Mouse (Mus musculus): ENCODE data around the gene Arhgap31. TPM values are rescaled to one million over a fixed set of nuclear protein-coding genes. Genes with fewer than 3 reads are reported as not detected.
A peak's percentile ranks its signal among the peaks of the same experiment; 100 is the strongest.
"Not testable (repeated sequence)": the region's sequence is repeated elsewhere in the genome, so short reads cannot be mapped to it uniquely, and the experiment has no call there.

Arhgap31 gene
- polyA plus RNA-seq, 1 experiment from 2014 or later = 6.3 TPM

DNA sequence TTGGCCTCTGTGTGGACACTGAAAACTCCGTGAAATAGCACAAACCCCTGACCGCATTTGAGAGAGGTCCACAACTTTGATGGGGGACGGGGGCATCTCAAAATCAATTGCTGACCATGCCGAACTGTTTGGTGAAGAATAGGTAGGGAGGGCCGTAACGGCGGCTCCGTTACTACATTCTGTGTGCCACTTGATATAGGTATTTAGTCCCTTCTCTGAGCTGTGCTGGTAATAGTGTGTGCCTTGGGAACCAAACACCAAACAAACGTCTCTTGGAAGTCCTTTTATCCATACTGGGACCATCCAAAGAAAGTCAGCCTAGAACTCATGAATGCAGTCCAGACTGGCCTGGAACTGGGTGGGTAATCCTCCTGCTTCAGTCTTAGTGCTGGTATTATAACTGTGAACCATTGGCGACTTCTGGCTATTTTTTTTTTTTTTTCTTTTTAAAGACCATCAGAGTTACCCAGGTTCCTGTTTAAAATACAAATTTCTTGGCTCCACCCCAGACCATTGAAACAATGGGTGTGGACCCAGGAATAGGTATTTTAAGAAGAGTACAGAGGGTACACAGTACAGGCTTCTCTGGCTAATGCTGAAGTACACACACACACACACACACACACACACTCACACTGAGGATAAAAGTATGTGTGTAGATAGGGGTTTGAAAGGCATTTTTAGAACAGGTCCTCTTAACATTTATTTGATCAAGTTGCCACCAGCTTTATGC, 31.0 kb upstream of the Arhgap31 start:
- Histone ChIP-seq H3K27ac (no peak overlapping the region), H3K27me3 (ENCODE audit: low read depth, poor library complexity, severe bottlenecking) (peaks cover 15% of the 10 kb centered on the region; the same call in 1 of the 2 replicates), H3K4me1 (peaks cover 14% of the 10 kb centered on the region), H3K36me3 (no peaks in the 10 kb centered on the region), H3K9me3 (replicated peaks) (no peaks in the 10 kb centered on the region), H3K4me3 (no peak overlapping the region)
- 90% methylated on average over 10 of the region's 10 CpGs for WGBS
- peak; percentile 27 for DNase-seq (ENCODE audit: low spot score)

DNA sequence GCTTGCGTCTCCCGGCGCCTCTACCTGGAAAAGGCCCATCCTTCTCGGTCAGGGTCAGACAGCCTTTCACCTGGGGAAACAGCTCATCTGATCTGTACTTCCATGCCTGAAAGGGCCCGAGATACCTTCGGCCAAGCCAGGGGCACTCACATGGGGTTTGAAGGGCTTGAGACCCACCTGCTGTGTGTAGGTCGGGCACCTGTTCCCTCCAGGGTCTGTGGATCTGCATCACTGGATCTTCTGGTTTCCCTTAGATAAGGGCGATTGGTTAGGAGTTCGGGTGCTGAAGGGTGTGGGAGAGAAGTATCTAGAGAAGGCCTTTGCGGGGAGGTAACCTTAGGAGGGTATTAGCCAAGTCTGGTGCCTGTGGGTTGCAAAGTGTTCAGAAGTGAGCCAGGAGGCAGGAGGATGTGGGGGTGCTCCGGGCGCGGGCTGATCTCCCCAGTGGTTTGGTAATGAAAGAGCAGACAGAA, 29.6 kb upstream of the Arhgap31 start:
- H3K9me3 ChIP-seq (replicated peaks) = no peaks in the 10 kb centered on the region
- peaks cover 14% of the 10 kb centered on the region for H3K4me1 ChIP-seq
- H3K27me3 ChIP-seq (ENCODE audit: low read depth, poor library complexity, severe bottlenecking) = peaks cover 15% of the 10 kb centered on the region; the same call in 1 of the 2 replicates
- DNase-seq (ENCODE audit: low spot score) = peak; percentile 66
- WGBS = under 1% methylated on average over 13 of the region's 13 CpGs
- H3K4me3 ChIP-seq = peak overlapping the region; percentile 75
- no peaks in the 10 kb centered on the region for H3K36me3 ChIP-seq
- peak overlapping the region; percentile 91 for H3K27ac ChIP-seq

DNA sequence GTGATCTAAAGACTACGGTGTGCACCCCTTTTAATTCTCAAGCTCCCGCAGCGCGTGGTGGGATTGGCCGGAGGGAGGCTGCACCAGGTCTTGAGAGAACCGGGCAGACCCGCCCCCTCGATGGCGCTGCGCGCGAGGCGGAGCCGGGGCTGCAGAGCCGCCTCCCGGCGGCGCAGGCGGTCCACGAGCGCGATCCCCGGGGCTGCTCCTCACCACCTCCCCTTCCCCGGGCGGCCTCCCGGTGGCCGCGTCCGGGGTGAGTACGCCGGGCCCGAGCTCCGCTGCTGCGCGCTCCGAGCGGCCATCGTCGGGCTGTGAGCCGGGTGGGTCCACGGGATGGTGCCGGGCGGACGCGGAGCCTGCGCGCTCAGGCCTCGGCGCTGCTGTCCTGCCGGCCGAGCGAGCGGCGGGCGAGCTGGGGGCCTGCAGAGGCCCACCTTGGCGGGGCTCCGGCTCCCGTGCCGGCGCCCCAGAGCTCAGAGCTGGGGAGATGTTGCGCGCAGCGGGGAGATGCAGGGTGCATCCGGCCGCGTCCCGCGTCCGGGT, 29.1 kb upstream of the Arhgap31 start, which contains the start of gene B4galt4:
Gene B4galt4 (plus strand): TSS at position 152 of the 546 bp plus-strand sequence.
- H3K27ac ChIP-seq = peak within 1 kb of the TSS; percentile 91

DNA sequence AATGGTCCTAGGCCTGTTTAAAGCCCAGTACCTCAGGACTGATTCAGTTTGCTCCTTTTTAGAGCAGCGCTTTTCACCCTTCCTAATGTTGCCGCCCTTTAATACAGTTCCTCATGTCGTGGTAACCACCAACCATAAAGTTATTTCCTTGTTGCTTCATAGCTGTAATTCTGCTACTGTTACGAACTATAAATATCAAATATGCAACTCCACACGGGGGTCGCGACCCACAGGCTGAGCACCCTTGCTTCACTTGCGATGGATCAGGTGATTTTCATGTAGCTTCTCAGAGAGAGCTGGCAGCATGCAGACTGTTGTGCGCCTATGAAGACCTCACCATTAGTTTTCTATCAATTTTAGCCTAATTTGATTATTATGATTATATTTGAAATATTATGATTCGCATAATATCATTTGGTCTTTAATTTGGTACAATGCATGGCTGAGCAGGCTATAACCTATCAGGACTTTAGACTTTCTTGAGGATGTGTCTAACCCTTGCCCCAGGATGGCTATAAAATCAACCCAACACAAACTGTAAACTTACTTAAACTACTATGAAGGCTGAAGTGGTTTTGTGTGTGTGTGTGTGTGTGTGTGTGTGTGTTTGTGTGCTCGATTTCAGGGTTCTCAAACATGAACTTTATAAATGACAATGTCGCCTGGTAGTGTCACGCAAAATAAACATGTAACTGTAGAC, 28.3 kb upstream of the Arhgap31 start:
- peak overlapping the region; percentile 75 for H3K4me3 ChIP-seq
- H3K27ac ChIP-seq = no peak overlapping the region
- no peaks in the 10 kb centered on the region for H3K36me3 ChIP-seq
- DNase-seq (ENCODE audit: low spot score) = peak; percentile 19
- 82% methylated on average over 13 of the region's 13 CpGs for WGBS
- H3K4me1 ChIP-seq = peaks cover 14% of the 10 kb centered on the region
- peaks cover 15% of the 10 kb centered on the region; the same call in 1 of the 2 replicates for H3K27me3 ChIP-seq (ENCODE audit: low read depth, poor library complexity, severe bottlenecking)
- H3K9me3 ChIP-seq (replicated peaks) = no peaks in the 10 kb centered on the region

More for the DNA sequence above, 29.1 kb upstream of the Arhgap31 start, which contains the start of gene B4galt4:
- H3K27me3 ChIP-seq (ENCODE audit: low read depth, poor library complexity, severe bottlenecking) = peaks cover 15% of the 10 kb centered on the region; the same call in 1 of the 2 replicates
- no peaks in the 10 kb centered on the region for H3K36me3 ChIP-seq
- under 1% methylated on average over 63 of the region's 69 CpGs for WGBS
- peak within 1 kb of the TSS; percentile 75 for H3K4me3 ChIP-seq
- H3K4me1 ChIP-seq = peaks cover 14% of the 10 kb centered on the region
- no peaks in the 10 kb centered on the region for H3K9me3 ChIP-seq (replicated peaks)
- DNase-seq (ENCODE audit: low spot score) = peak; percentile 86

DNA sequence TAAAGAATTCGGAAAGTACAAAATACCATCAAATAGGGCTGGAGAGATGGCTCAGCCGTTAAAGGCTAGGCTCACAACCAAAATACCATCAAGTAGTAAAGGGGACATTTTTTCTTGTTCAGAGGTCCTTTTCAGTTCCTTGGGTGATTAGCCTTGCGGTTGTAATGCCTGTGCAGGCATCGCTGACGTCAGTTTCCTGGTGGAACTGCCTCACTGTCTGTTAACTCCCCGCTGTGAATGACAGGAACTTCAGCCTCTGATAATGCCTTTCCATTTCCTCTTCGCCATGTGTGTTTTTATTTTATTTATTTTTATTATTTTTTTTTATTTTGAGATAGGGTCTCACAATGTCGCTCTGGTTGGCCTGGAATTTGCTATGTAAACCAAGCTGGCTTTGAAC, 17.8 kb upstream of the Arhgap31 start:
- no peak overlapping the region for H3K27ac ChIP-seq
- H3K4me1 ChIP-seq = no peaks in the 10 kb centered on the region
- H3K9me3 ChIP-seq (replicated peaks) = no peaks in the 10 kb centered on the region
- no peaks in the 10 kb centered on the region for H3K27me3 ChIP-seq (ENCODE audit: low read depth, poor library complexity, severe bottlenecking)
- 61% methylated on average over 8 of the region's 8 CpGs for whole genome bisulfite sequencing
- DNase-seq (ENCODE audit: low spot score) = no peak
- no peak overlapping the region for H3K4me3 ChIP-seq
- no peaks in the 10 kb centered on the region for H3K36me3 ChIP-seq

DNA sequence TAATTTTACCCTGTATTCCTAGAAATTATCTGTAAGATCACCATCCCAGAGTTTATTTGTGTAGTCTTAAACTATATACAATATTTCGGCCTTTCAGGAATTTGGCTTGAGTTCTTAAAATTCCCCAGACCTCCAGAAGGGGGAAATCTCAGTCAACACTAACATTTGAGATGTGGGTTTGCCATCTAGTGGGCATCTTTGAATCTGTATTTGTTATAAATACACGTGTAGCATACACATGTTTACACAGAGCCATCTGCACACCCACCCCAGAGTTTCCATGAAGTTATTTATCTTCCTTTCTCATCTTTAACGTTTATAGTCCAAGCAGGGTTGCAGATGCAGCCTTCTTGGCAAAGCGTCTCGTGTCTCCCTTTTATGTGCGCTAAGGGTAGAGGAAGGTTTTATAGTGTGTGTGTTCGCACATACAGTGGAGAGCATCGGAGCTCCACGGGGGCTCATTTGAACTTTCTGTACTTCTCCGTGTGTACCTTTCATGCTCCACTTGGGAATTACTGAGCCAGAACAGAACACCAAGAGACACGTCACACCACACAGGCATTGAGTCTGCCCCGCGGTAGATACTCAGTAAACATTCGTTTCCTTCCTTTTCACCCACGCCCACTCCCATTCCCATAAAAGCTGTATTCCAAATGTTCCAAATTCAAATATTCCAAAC, 16.7 kb upstream of the Arhgap31 start:
- WGBS = 71% methylated on average over 15 of the region's 15 CpGs
- H3K9me3 ChIP-seq (replicated peaks) = no peaks in the 10 kb centered on the region
- no peak overlapping the region for H3K4me3 ChIP-seq
- no peaks in the 10 kb centered on the region for H3K36me3 ChIP-seq
- DNase-seq (ENCODE audit: low spot score) = no peak
- no peaks in the 10 kb centered on the region for H3K27me3 ChIP-seq (ENCODE audit: low read depth, poor library complexity, severe bottlenecking)
- no peaks in the 10 kb centered on the region for H3K4me1 ChIP-seq
- H3K27ac ChIP-seq = no peak overlapping the region

DNA sequence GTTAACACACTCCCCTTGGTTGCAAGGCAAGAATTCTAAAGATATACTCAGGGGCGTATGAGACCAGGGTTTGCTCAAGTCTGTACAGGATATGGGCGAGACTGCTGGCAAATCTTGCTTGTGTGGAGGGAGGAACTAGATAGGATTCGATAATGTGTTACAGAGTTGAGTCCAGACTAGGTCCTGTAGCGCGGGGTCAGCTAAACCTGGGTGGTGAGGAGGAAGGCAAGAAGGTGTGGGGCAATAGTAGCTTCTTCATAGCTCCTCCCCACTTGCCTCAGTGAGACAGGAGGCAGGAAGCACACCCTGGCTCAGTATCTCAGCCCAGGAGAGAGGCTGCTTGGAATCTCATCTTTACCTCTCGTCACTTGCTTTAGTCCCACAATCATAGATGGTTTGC, 16.1 kb upstream of the Arhgap31 start:
- WGBS = 91% methylated on average over 6 of the region's 6 CpGs
- Histone ChIP-seq H3K4me1 (no peaks in the 10 kb centered on the region), H3K36me3 (no peaks in the 10 kb centered on the region), H3K27me3 (ENCODE audit: low read depth, poor library complexity, severe bottlenecking) (no peaks in the 10 kb centered on the region), H3K27ac (no peak overlapping the region), H3K4me3 (no peak overlapping the region), H3K9me3 (replicated peaks) (no peaks in the 10 kb centered on the region)
- no peak for DNase-seq (ENCODE audit: low spot score)

DNA sequence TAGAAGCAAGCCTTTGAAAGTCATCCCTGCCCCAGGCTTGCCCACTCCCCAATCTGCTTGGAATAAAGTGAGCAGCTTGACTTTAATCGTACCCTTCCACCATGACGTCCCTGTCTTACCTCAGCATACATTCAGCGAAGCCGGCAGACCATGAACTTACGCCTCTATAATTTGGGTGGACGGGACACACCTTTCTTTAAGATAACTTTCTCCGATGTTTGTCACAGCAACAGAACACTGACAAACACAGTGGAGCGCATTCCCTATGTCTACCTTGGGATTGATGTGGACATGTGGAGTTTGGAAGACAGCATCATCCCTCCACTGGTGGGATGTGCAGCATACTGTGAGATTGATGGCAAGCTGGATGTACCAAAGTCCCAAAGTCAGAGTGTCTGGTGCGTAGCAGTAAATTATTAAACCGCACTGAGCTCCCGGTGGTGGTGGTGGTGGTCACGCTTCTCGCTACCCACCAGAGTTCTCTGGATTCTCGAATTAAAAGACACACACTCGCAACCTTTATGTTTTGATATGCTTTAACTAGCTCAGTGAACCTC, 15.6 kb upstream of the Arhgap31 start:
- no peaks in the 10 kb centered on the region for H3K27me3 ChIP-seq (ENCODE audit: low read depth, poor library complexity, severe bottlenecking)
- H3K4me3 ChIP-seq = no peak overlapping the region
- 94% methylated on average over 15 of the region's 15 CpGs for WGBS
- H3K27ac ChIP-seq = no peak overlapping the region
- no peaks in the 10 kb centered on the region for H3K9me3 ChIP-seq (replicated peaks)
- no peaks in the 10 kb centered on the region for H3K36me3 ChIP-seq
- DNase-seq (ENCODE audit: low spot score) = no peak
- no peaks in the 10 kb centered on the region for H3K4me1 ChIP-seq

DNA sequence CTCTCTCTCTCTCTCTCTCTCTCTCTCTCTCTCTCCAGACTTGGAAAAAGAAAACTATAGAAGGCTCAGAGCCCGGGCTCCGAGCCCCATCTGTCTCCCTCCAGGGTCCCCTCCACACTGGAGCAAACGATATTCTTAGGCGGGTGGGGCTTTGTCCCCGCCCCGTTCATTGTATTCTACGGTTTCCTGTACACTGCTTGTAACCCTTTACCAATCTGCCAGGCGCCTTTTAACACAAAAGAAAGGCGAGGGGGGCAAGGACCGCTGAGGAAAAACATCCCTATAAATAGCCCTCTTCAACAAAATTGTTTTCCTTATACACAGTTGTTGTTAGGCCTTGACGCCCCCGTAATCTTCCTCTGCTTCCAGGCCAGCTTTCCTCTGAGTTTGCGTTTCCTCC, 11.9 kb upstream of the Arhgap31 start:
- Histone ChIP-seq H3K4me3 (no peak overlapping the region), H3K27me3 (ENCODE audit: low read depth, poor library complexity, severe bottlenecking) (no peaks in the 10 kb centered on the region), H3K36me3 (no peaks in the 10 kb centered on the region), H3K4me1 (no peaks in the 10 kb centered on the region), H3K9me3 (replicated peaks) (no peaks in the 10 kb centered on the region), H3K27ac (no peak overlapping the region)
- peak; percentile 11 for DNase-seq (ENCODE audit: low spot score)
- WGBS = 83% methylated on average over 13 of the region's 13 CpGs

DNA sequence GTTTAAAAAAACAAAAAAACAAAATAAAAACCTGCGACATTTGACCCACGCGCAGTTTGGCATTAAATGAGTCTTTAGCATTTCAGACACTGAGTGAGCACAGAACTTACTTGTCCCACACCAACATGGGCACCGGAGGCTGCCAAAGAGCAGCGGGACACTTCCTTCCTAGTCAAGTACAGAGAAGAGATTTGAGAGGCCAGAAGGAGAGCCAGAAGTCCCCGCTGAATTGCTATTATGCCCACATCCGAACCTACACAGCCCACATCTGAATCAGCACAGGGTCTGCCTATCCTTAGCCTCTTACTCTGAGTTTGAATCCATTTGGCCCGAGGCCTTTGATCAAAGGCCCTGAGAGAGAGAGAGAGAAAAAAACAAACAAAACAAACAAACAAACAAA, 11.2 kb upstream of the Arhgap31 start:
- H3K9me3 ChIP-seq (replicated peaks) = no peaks in the 10 kb centered on the region
- no peaks in the 10 kb centered on the region for H3K36me3 ChIP-seq
- no peaks in the 10 kb centered on the region for H3K27me3 ChIP-seq (ENCODE audit: low read depth, poor library complexity, severe bottlenecking)
- H3K4me1 ChIP-seq = no peaks in the 10 kb centered on the region
- WGBS = 82% methylated on average over 8 of the region's 8 CpGs
- H3K27ac ChIP-seq = no peak overlapping the region
- no peak for DNase-seq (ENCODE audit: low spot score)
- no peak overlapping the region for H3K4me3 ChIP-seq

DNA sequence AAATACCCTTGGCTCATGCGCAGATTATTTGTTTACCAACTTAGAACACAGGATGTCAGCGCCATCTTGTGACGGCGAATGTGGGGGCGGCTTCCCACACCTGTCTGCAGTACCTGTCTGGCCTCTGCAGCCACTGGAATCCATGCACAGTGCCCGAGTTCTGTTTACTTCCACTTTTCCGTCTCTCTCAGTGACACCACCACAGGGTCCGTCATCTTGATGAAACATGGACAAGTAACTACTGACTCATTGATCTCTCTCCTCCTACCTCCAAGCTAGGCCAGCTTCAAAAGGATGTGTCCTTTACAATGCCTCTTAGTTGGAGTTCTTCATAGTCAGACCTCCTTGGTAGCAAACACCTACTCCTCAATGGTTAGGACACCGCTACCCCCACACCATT, 8.3 kb upstream of the Arhgap31 start:
- H3K4me1 ChIP-seq = no peaks in the 10 kb centered on the region
- DNase-seq (ENCODE audit: low spot score) = no peak
- H3K4me3 ChIP-seq = no peak overlapping the region
- no peak overlapping the region for H3K27ac ChIP-seq
- H3K9me3 ChIP-seq (replicated peaks) = no peaks in the 10 kb centered on the region
- no peaks in the 10 kb centered on the region for H3K36me3 ChIP-seq
- no peaks in the 10 kb centered on the region for H3K27me3 ChIP-seq (ENCODE audit: low read depth, poor library complexity, severe bottlenecking)
- 92% methylated on average over 9 of the region's 9 CpGs for WGBS

DNA sequence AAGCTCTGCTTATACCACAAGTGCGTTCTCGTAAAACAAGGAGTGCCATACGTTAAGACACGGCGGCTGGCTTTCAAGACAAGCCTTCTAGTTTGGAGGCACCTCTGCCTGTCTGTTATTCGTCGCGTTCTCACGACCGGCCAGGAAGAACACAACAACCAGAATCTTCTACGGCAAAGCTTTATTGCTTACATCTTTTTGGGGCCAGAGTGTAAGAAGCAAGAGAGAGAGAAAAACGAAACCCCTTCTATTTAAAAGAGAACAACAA, 1.1 kb upstream of the Arhgap31 start:
- not testable (repeated sequence) for H3K36me3 ChIP-seq; H3K27ac ChIP-seq; DNase-seq (ENCODE audit: low spot score); H3K27me3 ChIP-seq (ENCODE audit: low read depth, poor library complexity, severe bottlenecking); H3K9me3 ChIP-seq (replicated peaks)
- 50% methylated on average over 11 of the region's 12 CpGs for WGBS
- Histone ChIP-seq H3K4me3 (peak overlapping the region; percentile 10; the same call in 1 of the 2 replicates), H3K4me1 (peaks cover 23% of the 10 kb centered on the region; the same call in 1 of the 2 replicates)
